Mouse (Mus musculus) bone marrow, adult 2 months (tissue): ENCODE measurements around the gene Tagln3. TPM values are rescaled to one million over a fixed set of nuclear protein-coding genes. Genes with fewer than 3 reads are reported as not detected.

ENCODE experiments used
- H3K27ac ChIP-seq: fragments of 200-500 bp; 2 replicates; pipeline ENCODE4 v1.5.1; 2012; ENCODE audit warnings: low read depth, mild to moderate bottlenecking, control low read depth, inconsistent platforms, low read length; ENCODE audit not compliant: control insufficient read depth, poor library complexity, insufficient read depth
- H3K4me1 ChIP-seq: fragments of 200-500 bp; 2 replicates; pipeline ENCODE4 v1.6.1; 2011; ENCODE audit warnings: low read length; ENCODE audit not compliant: control insufficient read depth, insufficient read depth
- H3K4me3 ChIP-seq: fragments of 200-500 bp; replicated peaks from 2 replicates; pipeline ENCODE3; 2011; ENCODE audit warnings: mild to moderate bottlenecking, low read depth, low read length, control low read depth; ENCODE audit not compliant: control insufficient read depth
- CTCF ChIP-seq: fragments of 200-500 bp; IDR thresholded peaks from 2 replicates; pipeline ENCODE4 v1.5.1; 2011; ENCODE audit warnings: low read length, control low read depth; ENCODE audit not compliant: control insufficient read depth, insufficient read depth
- POLR2A ChIP-seq: fragments of 200-500 bp; IDR thresholded peaks from 2 replicates; pipeline ENCODE4 v1.6.1; 2011; ENCODE audit warnings: low read depth, mild to moderate bottlenecking, control low read depth, low read length, borderline replicate concordance; ENCODE audit not compliant: control insufficient read depth
- WGBS: fragments of 180-500 bp; shearing (Covaris S2); methylation state at CpG from one replicate; pipeline ENCODE4 v1.1.7; 2018; 5-methylcytosine and 5-hydroxymethylcytosine counted together
- polyA plus RNA-seq: library from polyadenylated mRNA; stranded (reverse); fragments of >200 nt; gene quantifications from 2 replicates; pipeline ENCODE4 v1.2.4, GENCODE M21; 2011; ENCODE audit warnings: low replicate concordance; ENCODE audit not compliant: missing spikeins, insufficient read depth, insufficient read length

The Tagln3 gene
- polyA plus RNA-seq, 1 experiment: 5.7 TPM

GRCm38 (mm10) chr16:45761425-45761824 lies 37.0 kb upstream of the Tagln3 start:
- no peaks in the 10 kb centered on the region; the same call in 1 of the 2 replicates for H3K4me1 ChIP-seq
- 37% methylated on average over 1 of the region's 1 CpGs for WGBS
- TF ChIP-seq POLR2A (no peak), CTCF (0 out of 2 replicates have a peak, but pooled peaks have one; percentile 11)

GRCm38 (mm10) chr16:45758726-45759269 lies 34.4 kb upstream of the Tagln3 start:
- 76% methylated on average over 9 of the region's 9 CpGs for WGBS
- no peak overlapping the region for H3K4me3 ChIP-seq

More at GRCm38 (mm10) chr16:45761425-45761824, 37.0 kb upstream of the Tagln3 start:
- H3K27ac ChIP-seq: no peak overlapping the region
- H3K4me3 ChIP-seq: no peak overlapping the region

GRCm38 (mm10) chr16:45757421-45758078 lies 33.1 kb upstream of the Tagln3 start:
- H3K27ac ChIP-seq: no peak overlapping the region
- 34% methylated on average over 12 of the region's 12 CpGs for WGBS

More at GRCm38 (mm10) chr16:45758726-45759269, 34.4 kb upstream of the Tagln3 start:
- H3K4me1 ChIP-seq: no peaks in the 10 kb centered on the region; the same call in 1 of the 2 replicates
- TF ChIP-seq CTCF (no peak), POLR2A (no peak)
- H3K27ac ChIP-seq: no peak overlapping the region

GRCm38 (mm10) chr16:45756855-45757254 lies 32.4 kb upstream of the Tagln3 start:
- H3K4me3 ChIP-seq: no peak overlapping the region
- no peak for TF ChIP-seq POLR2A
- 0 out of 2 replicates have a peak, but pooled peaks have one; percentile 2 for TF ChIP-seq CTCF
- no peaks in the 10 kb centered on the region; the same call in 1 of the 2 replicates for H3K4me1 ChIP-seq
- H3K27ac ChIP-seq: no peak overlapping the region
- 10% methylated on average over 9 of the region's 9 CpGs for WGBS

More at GRCm38 (mm10) chr16:45757421-45758078, 33.1 kb upstream of the Tagln3 start:
- Histone ChIP-seq H3K4me1 (no peaks in the 10 kb centered on the region; the same call in 1 of the 2 replicates), H3K4me3 (no peak overlapping the region)
- TF ChIP-seq POLR2A (no peak), CTCF (no peak)

- Histone ChIP-seq H3K4me3 (no peak overlapping the region), H3K4me1 (no peaks in the 10 kb centered on the region)
Observed at GRCm38 (mm10) chr16:45743591-45744144, 19.3 kb upstream of the Tagln3 start.

GRCm38 (mm10) chr16:45742615-45743476 lies 18.4 kb upstream of the Tagln3 start, which contains the start of gene Abhd10:
Gene Abhd10, minus strand, starts transcription at chr16:45742955.
- Histone ChIP-seq H3K4me3 (peak within 1 kb of the TSS; percentile 77), H3K4me1 (peaks cover 2% of the 10 kb centered on the region), H3K27ac (peak within 1 kb of the TSS; percentile 92)
- under 1% methylated on average over 51 of the region's 51 CpGs for WGBS
- TF ChIP-seq POLR2A (peak; percentile 94), CTCF (no peak)

More at GRCm38 (mm10) chr16:45743591-45744144, 19.3 kb upstream of the Tagln3 start:
- no peak overlapping the region for H3K27ac ChIP-seq
- TF ChIP-seq POLR2A (no peak), CTCF (no peak)
- 75% methylated on average over 4 of the region's 4 CpGs for WGBS

GRCm38 (mm10) chr16:45737880-45738279 lies 13.5 kb upstream of the Tagln3 start:
- Histone ChIP-seq H3K4me1 (peaks cover 4% of the 10 kb centered on the region), H3K4me3 (no peak overlapping the region), H3K27ac (no peak overlapping the region)
- TF ChIP-seq CTCF (no peak), POLR2A (no peak)
- 67% methylated on average over 8 of the region's 8 CpGs for WGBS
